Mouse (Mus musculus) midbrain, embryonic 16.5 days (tissue): ENCODE results near the gene Ccnc. TPM values are rescaled to one million over a fixed set of nuclear protein-coding genes. Genes with fewer than 3 reads are reported as not detected.

Experiments used
- ATAC-seq: fragments of 200-750 bp; cut with Nextera tagmentation; 2 replicates; pipeline ENCODE4 v1.8.0; 2017; ENCODE audit warnings: moderate TSS enrichment
- H3K27ac ChIP-seq: fragments of 300-500 bp; sonication (generic); 2 replicates; pipeline ENCODE4 v1.5.1; 2014; ENCODE audit warnings: mild to moderate bottlenecking, low read length, mixed read lengths
- H3K27me3 ChIP-seq: fragments of 300-500 bp; sonication (generic); 2 replicates; pipeline ENCODE4 v1.6.1; 2014; ENCODE audit warnings: low read depth, low read length, mixed read lengths; ENCODE audit not compliant: control insufficient read depth, insufficient read depth
- H3K36me3 ChIP-seq: fragments of 300-500 bp; sonication (generic); 2 replicates; pipeline ENCODE4 v1.6.1; 2014; ENCODE audit warnings: mild to moderate bottlenecking, low read length, moderate library complexity, mixed read lengths; ENCODE audit not compliant: control insufficient read depth, insufficient read depth
- H3K4me1 ChIP-seq: fragments of 300-500 bp; sonication (generic); 2 replicates; pipeline ENCODE4 v1.6.1; 2014; ENCODE audit warnings: mild to moderate bottlenecking, low read length, mixed read lengths; ENCODE audit not compliant: control insufficient read depth, insufficient read depth
- H3K4me2 ChIP-seq: fragments of 300-500 bp; sonication (generic); 2 replicates; pipeline ENCODE4 v1.6.1; 2014; ENCODE audit warnings: mild to moderate bottlenecking, low read length, mixed read lengths
- H3K4me3 ChIP-seq: fragments of 300-500 bp; sonication (generic); 2 replicates; pipeline ENCODE4 v1.5.1; 2014; ENCODE audit warnings: low read depth, mild to moderate bottlenecking, low read length, moderate library complexity, mixed read lengths
- H3K9ac ChIP-seq: fragments of 300-500 bp; sonication (generic); 2 replicates; pipeline ENCODE4 v1.6.1; 2014; ENCODE audit warnings: low read depth, low read length, mixed read lengths
- H3K9me3 ChIP-seq: fragments of 300-500 bp; sonication (generic); replicated peaks from 2 replicates; pipeline ENCODE4 v1.6.1; 2014; ENCODE audit warnings: mild to moderate bottlenecking, low read length, mixed read lengths; ENCODE audit not compliant: control insufficient read depth, poor library complexity, severe bottlenecking
- WGBS: fragments of 180-500 bp; shearing (Covaris S2); extraction: QIAGEN DNeasy Blood & Tissue Kit; methylation state at CpG from one replicate; pipeline ENCODE4 v1.1.7; 2014; 5-methylcytosine and 5-hydroxymethylcytosine counted together
- polyA plus RNA-seq: library from polyadenylated mRNA; unstranded; fragments of >200 nt; fragmentation: Nextera tagmentation; extraction: Ambion mirVana; gene quantifications from 2 replicates; pipeline ENCODE4 v1.2.1, GENCODE M21; 2015

Gene Ccnc
- polyA plus RNA-seq = 75.0 and 78.6 TPM in 2 replicates

GRCm38 (mm10) chr4:21727615-21728165 is at the start of gene Ccnc:
Ccnc (plus strand) TSS chr4:21727701.
- no peaks in the 10 kb centered on the region for H3K9me3 ChIP-seq
- no peaks in the 10 kb centered on the region for H3K27me3 ChIP-seq
- H3K4me3 ChIP-seq = peak within 1 kb of the TSS; percentile 93
- H3K9ac ChIP-seq = peak within 1 kb of the TSS; percentile 96
- WGBS = under 1% methylated on average over 37 of the region's 37 CpGs
- H3K4me1 ChIP-seq = peaks cover 15% of the 10 kb centered on the region
- ATAC-seq = peak; percentile 99
- peaks cover under 1% of the 10 kb centered on the region; the same call in 1 of the 2 replicates for H3K36me3 ChIP-seq
- H3K27ac ChIP-seq = peak within 1 kb of the TSS; percentile 90
- peak within 1 kb of the TSS; percentile 88 for H3K4me2 ChIP-seq

- peak overlapping the region; percentile 28 for H3K4me3 ChIP-seq
- H3K36me3 ChIP-seq = no peaks in the 10 kb centered on the region
- peaks cover 12% of the 10 kb centered on the region; the same call in 1 of the 2 replicates for H3K4me1 ChIP-seq
- H3K9ac ChIP-seq = no peak overlapping the region
- H3K9me3 ChIP-seq = no peaks in the 10 kb centered on the region
- H3K27ac ChIP-seq = no peak overlapping the region
- H3K4me2 ChIP-seq = peak overlapping the region; percentile 46
- WGBS = under 1% methylated on average over 79 of the region's 84 CpGs
- ATAC-seq = peak; percentile 43; the same call in 1 of the 2 replicates
- H3K27me3 ChIP-seq = peaks cover 64% of the 10 kb centered on the region
Measured at GRCm38 (mm10) chr4:21678101-21678974, 49.2 kb upstream of the Ccnc start.

GRCm38 (mm10) chr4:21678975-21679623 is 48.4 kb upstream of the Ccnc start:
- H3K27me3 ChIP-seq = peaks cover 69% of the 10 kb centered on the region
- peaks cover 12% of the 10 kb centered on the region; the same call in 1 of the 2 replicates for H3K4me1 ChIP-seq
- peak overlapping the region; percentile 46 for H3K4me2 ChIP-seq
- no peaks in the 10 kb centered on the region for H3K9me3 ChIP-seq
- no peak overlapping the region for H3K27ac ChIP-seq
- peak; percentile 69 for ATAC-seq
- peak overlapping the region; percentile 28 for H3K4me3 ChIP-seq
- WGBS = 0% methylated on average over 37 of the region's 79 CpGs
- no peak overlapping the region for H3K9ac ChIP-seq
- H3K36me3 ChIP-seq = no peaks in the 10 kb centered on the region

GRCm38 (mm10) chr4:21679624-21680480 is 47.6 kb upstream of the Ccnc start:
- peak; percentile 30; the same call in 1 of the 2 replicates for ATAC-seq

GRCm38 (mm10) chr4:21680971-21681370 is 46.5 kb upstream of the Ccnc start:
- no peak overlapping the region for H3K9ac ChIP-seq
- H3K4me3 ChIP-seq = no peak overlapping the region
- H3K4me2 ChIP-seq = no peak overlapping the region
- no peak overlapping the region for H3K27ac ChIP-seq
- H3K9me3 ChIP-seq = no peaks in the 10 kb centered on the region
- WGBS = 5% methylated on average over 10 of the region's 10 CpGs
- H3K27me3 ChIP-seq = peaks cover 72% of the 10 kb centered on the region
- no peaks in the 10 kb centered on the region for H3K36me3 ChIP-seq
- peaks cover 12% of the 10 kb centered on the region; the same call in 1 of the 2 replicates for H3K4me1 ChIP-seq
- no peak for ATAC-seq

More at GRCm38 (mm10) chr4:21679624-21680480, 47.6 kb upstream of the Ccnc start:
- no peaks in the 10 kb centered on the region for H3K9me3 ChIP-seq
- peaks cover 72% of the 10 kb centered on the region for H3K27me3 ChIP-seq
- H3K4me2 ChIP-seq = peak overlapping the region; percentile 46
- peak overlapping the region; percentile 28 for H3K4me3 ChIP-seq
- no peak overlapping the region for H3K27ac ChIP-seq
- no peak overlapping the region for H3K9ac ChIP-seq
- H3K36me3 ChIP-seq = no peaks in the 10 kb centered on the region
- 3% methylated on average over 40 of the region's 42 CpGs for WGBS
- H3K4me1 ChIP-seq = peaks cover 12% of the 10 kb centered on the region; the same call in 1 of the 2 replicates

- no peaks in the 10 kb centered on the region for H3K36me3 ChIP-seq
- peaks cover 12% of the 10 kb centered on the region; the same call in 1 of the 2 replicates for H3K4me1 ChIP-seq
- ATAC-seq = no peak
- H3K4me2 ChIP-seq = no peak overlapping the region
- WGBS = 14% methylated on average over 10 of the region's 10 CpGs
- H3K27ac ChIP-seq = no peak overlapping the region
- peaks cover 77% of the 10 kb centered on the region for H3K27me3 ChIP-seq
- no peaks in the 10 kb centered on the region for H3K9me3 ChIP-seq
- H3K9ac ChIP-seq = no peak overlapping the region
- no peak overlapping the region for H3K4me3 ChIP-seq
Measured at GRCm38 (mm10) chr4:21682421-21683150, 44.9 kb upstream of the Ccnc start.

GRCm38 (mm10) chr4:21684341-21684970 is 43.0 kb upstream of the Ccnc start:
- ATAC-seq = no peak
- Histone ChIP-seq H3K27me3 (peaks cover 72% of the 10 kb centered on the region), H3K9ac (no peak overlapping the region), H3K4me3 (no peak overlapping the region), H3K27ac (no peak overlapping the region), H3K4me1 (peaks cover 7% of the 10 kb centered on the region), H3K9me3 (no peaks in the 10 kb centered on the region), H3K4me2 (no peak overlapping the region), H3K36me3 (no peaks in the 10 kb centered on the region)
- under 1% methylated on average over 14 of the region's 14 CpGs for WGBS
